Mouse (Mus musculus): ENCODE measurements at regions not wholly inside any gene's neighbourhood (a gene's known extent, or its start where the extent isn't known, plus 50 kb on each side); places are given as distances from the start of the nearest gene placed in this dataset.

DNA sequence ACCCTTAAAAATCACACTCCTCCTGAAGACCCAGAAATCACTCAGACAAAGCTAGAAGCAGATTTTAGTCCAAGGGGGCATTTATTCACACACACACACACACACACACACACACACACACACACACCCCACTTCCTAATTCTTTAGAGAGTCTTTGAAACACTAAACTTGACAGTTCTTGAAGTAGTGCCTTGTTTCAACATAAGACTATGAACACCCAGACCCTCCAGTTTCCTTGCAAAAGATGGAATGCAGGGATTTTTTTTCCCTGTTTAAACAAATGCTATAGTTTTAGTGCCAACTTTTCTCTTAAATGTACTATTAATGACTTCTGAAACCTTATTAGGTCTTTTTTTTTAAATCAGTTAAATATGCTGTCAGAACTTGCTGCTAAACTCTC lies 279.2 kb upstream of the Fat1 start:
- no peak for DNase-seq

- no peak for DNase-seq
Observed at GRCm38 (mm10) chr8:44656470-44656869, 278.8 kb upstream of the Fat1 start.

GRCm38 (mm10) chr8:44661696-44662095 lies 273.6 kb upstream of the Fat1 start:
- no peak for DNase-seq

DNA sequence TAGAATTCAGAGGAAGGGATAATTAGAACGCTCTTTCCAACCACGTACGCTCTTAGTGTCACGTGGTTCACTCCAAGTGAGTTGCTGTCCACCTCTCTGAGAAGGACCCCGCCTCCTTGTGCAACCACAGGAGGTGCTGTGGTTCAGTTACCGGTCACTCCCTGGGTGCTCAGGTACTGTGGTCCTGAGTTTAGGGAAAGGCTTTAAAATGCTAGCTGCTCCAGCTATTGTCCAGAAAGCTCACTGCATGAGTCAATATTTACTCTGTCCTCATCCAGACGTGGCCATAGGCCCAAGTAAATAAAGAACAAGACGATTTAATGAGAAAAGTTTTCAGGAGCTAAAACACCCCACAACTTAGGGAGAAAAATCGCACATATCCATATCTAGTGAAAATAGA lies 248.1 kb upstream of the Fat1 start:
- no peak for DNase-seq

DNA sequence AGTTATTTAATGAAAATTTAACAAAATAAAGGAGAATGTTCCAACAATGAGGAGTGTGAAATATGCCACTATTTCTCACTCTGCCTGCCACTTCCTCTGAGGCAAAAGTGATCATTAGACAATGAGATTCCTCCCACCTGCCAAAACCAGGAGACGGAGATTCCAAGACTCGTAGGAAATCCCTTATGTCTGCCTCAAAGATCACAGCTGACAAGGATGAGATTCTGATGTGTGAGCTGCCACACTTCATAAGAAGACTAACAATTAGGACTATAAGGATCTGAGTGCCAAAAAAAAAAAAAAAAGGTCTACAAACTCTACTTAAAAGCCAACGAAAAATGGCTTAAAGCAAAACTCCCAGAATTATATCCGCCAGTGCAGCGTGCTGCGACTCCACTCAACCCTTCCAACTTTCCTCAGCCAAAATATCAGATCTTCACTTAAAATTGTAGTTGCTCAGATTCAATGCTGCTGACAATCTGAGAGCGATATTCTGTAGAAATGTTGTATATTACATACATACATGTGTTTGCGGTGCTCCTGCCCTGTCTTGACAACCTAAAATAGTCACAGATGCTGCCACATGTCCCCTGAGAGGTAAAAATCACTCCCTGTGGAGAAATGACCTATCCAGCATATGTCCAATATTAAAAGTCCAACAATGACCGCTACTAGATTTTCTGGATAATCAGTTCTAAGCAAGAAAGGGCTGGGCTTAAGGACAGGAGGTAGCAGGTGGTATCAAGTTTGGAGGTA lies 245.2 kb upstream of the Fat1 start:
- DNase-seq: no peak

DNA sequence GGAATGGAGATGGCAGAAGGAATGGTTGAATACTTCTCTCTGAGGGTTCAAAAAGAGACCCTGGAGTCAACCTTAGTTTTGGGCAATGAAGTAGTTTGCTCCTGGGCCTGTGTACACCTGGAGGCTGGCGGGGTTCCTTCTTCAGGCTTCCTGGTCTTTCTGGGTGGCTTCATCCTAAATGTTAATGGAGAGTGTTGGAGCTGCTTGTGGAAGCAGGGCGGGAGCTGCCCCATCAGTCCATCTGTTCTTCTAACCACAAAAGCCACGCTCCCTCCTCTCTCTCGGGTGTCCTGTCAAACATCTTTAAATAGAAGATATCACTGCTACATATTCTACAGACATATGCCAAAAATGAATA lies 244.7 kb upstream of the Fat1 start:
- DNase-seq: no peak

- DNase-seq: no peak
Observed at GRCm38 (mm10) chr8:44691140-44691539, 244.1 kb upstream of the Fat1 start.

DNA sequence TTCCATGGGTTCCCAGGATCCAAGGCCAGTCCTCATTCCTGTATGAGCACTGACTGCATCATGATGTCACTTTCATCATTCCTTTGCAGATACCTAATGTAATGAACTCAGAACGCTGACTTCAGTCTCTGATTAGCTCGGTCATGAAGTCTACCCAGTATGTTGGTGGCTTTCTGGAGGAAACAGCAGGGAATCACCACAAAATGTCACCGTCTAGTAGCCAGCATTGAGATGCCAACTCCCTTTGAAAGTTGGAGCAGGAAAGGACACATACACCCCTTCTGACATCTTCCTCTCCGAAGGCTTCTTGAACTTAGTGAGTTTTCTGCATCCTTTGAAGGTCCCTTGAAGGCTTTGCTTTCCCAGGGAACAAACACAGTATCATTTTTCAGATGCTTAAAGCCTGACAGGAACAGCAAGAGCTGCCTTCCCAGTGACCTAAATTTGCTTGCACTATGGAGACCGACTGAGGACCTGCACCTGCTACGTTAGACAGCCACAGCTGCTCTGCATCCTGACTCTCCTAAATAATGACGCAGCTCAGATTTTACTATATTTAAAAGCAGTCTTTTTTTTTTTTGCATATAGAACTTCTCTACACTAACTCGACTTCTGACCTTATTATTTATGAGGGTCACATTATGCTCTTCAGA lies 243.1 kb upstream of the Fat1 start:
- no peak for DNase-seq

DNA sequence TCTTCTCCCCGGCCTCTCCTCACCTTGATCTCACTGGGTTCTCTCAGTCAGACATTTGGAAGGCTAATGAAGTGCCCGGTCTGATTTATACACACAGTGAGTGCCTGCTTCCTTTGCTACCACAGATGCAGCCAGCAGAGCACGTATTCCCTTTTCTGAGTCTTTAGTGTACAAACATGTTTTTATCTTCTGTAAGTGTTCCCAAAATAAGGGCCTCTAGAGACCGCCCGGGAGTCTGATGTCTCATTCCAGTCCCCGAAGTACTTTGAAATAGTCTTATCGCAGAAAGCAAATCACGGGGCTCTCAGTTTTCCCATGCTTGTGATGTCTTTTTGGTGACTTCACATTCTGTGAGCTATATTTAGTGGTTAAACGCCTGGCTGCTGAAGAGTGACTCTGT lies 240.4 kb upstream of the Fat1 start:
- no peak for DNase-seq

GRCm38 (mm10) chr8:44696066-44696853 lies 239.0 kb upstream of the Fat1 start:
- DNase-seq: peak; percentile 25 to 56

DNA sequence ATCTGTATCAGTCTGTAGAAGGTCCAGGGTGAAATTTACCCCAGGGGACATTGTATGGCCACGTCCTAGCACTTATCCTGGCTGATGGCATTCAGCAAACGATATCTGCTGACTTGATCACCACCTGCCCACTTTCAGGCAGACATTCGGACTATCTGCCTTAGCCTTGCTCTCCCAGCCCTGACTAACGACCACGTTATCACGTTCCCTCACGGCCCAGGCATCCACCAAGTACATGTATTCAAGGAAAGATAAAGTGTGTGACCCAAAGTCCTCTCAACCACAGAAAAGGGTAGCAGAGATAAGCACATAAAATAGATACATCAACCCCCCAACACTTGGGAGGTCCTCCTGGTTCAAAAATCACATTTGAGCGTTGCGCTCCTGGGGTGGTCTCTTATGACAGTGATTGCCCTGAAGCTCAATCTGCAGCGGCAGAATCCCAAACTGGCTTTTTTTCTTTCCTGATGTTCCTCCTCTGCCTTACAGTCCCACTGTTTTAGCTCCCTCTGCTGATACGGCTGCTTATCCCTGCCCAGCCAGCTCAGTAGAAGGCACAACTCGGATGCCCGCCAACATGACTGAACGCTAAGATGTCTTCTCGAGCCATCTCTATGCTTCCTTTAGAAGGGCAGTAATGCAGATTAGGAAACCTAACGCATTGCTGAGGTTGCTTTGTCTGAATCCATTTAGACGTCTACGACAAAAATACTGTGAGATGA lies 235.7 kb upstream of the Fat1 start:
- DNase-seq: no peak

GRCm38 (mm10) chr8:44704595-44705265 lies 230.5 kb upstream of the Fat1 start:
- no peak for DNase-seq

- no peak for DNase-seq
Observed at GRCm38 (mm10) chr8:44708659-44709170, 226.5 kb upstream of the Fat1 start.

GRCm38 (mm10) chr8:44709171-44709940 lies 225.9 kb upstream of the Fat1 start:
- DNase-seq: no peak

DNA sequence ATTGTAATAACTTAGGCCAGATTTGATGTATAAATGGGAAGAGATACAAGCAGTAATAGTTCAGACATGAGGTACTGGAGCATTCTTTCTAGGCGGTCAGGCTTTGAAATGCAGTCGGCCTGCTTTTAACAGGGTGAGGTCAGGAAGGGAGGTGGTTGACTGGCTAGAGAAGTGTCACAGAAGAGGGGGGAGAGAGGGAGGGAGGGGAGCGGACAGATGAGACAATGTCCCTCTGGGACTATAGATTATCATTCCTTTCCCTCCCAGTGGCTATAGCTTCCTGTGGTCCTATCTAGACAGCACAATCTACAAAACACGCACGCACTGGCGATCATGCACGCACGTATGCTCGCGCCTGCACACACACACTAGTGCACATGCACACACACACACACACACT lies 200.7 kb upstream of the Fat1 start:
- DNase-seq: no peak

- no peak for DNase-seq
Observed at GRCm38 (mm10) chr8:44735801-44736200, 199.4 kb upstream of the Fat1 start.

GRCm38 (mm10) chr8:44743353-44743752 lies 191.9 kb upstream of the Fat1 start:
- no peak for DNase-seq

DNA sequence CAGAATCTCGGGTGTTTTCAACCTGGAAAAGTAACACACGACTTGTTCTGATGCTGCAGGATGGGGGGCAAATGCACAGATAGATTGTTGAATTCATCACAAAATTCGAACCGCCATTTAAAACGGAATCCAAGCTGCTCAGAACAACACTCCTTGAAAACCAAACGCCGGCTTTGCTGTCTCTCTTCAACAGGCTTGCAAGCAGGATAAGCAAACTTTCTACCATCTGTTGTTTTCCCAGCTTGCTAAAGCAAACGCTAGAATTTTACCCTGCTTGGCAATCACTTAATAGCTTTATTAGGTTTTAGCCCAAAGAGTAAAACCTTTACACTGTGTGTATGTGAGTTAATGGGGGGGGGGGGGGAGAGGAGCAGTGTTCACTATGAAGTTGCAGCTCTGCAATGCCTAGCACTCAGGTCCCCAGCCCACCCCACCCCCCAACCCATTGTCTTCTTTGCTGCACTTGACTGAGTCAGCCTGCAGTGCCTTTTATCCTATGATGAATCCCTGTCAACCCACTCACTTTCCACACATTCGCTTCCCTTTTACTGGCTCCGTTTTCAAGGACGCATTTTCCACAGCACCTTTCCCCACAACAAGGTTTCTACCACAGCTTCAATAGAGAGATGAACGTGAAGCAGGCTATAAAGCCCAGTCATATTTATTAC lies 190.1 kb upstream of the Fat1 start:
- DNase-seq: no peak

DNA sequence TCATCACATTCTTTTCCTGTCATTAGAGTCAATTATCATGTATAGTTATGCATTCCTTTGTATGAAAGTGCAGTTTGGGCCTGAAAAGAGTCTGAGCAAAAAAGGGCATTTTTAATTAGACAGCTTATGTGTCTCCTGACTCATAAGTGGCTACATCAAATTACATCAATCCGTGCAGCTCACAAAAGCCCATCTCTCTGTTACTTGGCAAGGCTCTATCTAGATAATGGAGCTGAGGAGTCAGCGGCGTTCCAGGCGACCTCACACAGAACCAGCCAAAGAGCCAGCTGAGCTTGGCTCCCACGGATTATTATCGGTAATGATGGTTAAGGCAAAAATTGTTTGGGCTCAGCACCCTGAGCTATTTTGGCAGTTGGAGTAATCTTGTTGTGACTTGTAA lies 176.5 kb upstream of the Fat1 start:
- DNase-seq: peak in 1 of 2 experiments; percentile 13

DNA sequence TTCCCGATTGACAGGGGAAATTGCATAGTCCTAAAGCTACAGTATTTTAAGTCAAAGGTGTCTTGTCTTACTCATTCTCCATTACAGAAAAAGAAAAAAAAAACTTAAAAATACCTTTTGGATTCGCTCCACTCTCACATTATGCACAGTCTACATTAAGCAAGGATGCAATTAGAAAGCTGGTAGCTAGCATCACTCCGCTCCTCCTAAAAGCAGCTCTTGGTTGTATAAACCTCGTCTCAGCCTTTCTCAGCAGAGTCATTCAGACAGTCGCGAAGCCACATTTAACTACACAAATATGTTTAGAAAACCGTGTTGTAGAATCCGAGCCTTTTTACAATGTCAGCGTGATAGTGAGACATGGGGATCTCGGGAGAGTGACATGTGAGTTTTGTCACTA lies 172.5 kb upstream of the Fat1 start:
- DNase-seq: no peak

GRCm38 (mm10) chr8:44765194-44765593 lies 170.1 kb upstream of the Fat1 start:
- no peak for DNase-seq
